Mouse (Mus musculus) MEL (cell line): ENCODE measurements at regions not wholly inside any gene's neighbourhood (a gene's known extent, or its start where the extent isn't known, plus 50 kb on each side); places are given as distances from the start of the nearest gene placed in this dataset.

Experiments
- DNase-seq: peaks from one replicate; pipeline ENCODE4 v3.0.0; 2011; ENCODE audit warnings: low read depth, low spot score
- H3K27ac ChIP-seq: 2 replicates; pipeline ENCODE4 v1.5.1; 2012; ENCODE audit warnings: low read depth, mild to moderate bottlenecking, control low read depth, low read length, moderate library complexity; ENCODE audit not compliant: control insufficient read depth
- H3K27me3 ChIP-seq, 2 experiments: fragments of 150-350 bp in 1 of 2; sonication (generic) in 1 of 2; 2 replicates each; pipeline ENCODE4 v1.6.1; 2012; ENCODE audit warnings: low read length in 2 of 2, mild to moderate bottlenecking in 2 of 2, improper control_type of control experiment in 1 of 2, moderate library complexity in 1 of 2; ENCODE audit not compliant: insufficient read depth in 2 of 2, control insufficient read depth in 1 of 2
- H3K36me3 ChIP-seq, 2 experiments: 2 replicates each; pipeline ENCODE4 v1.6.1; 2012 to 2014; ENCODE audit warnings: low read length in 2 of 2, improper control_type of control experiment in 1 of 2, inconsistent platforms in 1 of 2, mild to moderate bottlenecking in 1 of 2; ENCODE audit not compliant: insufficient read depth in 2 of 2, control insufficient read depth in 1 of 2
- H3K4me1 ChIP-seq, 2 experiments: fragments of 150-350 bp in 1 of 2; sonication (generic) in 1 of 2; 2 replicates each; pipeline ENCODE4 v1.6.1; 2012; ENCODE audit warnings: low read length in 2 of 2, improper control_type of control experiment in 1 of 2, mild to moderate bottlenecking in 1 of 2; ENCODE audit not compliant: insufficient read depth in 2 of 2, control insufficient read depth in 1 of 2
- H3K4me3 ChIP-seq, 2 experiments: fragments of 150-350 bp in 1 of 2; sonication (generic) in 1 of 2; 2 replicates each; pipeline ENCODE4 v1.5.1; 2012; ENCODE audit warnings: low read depth in 2 of 2, low read length in 2 of 2, mild to moderate bottlenecking in 2 of 2, moderate library complexity in 2 of 2, control low read depth in 1 of 2, improper control_type of control experiment in 1 of 2; ENCODE audit not compliant: control insufficient read depth in 1 of 2, insufficient read depth in 1 of 2
- H3K79me2 ChIP-seq: 2 replicates; pipeline ENCODE4 v1.6.1; 2012; ENCODE audit warnings: mild to moderate bottlenecking, low read length, moderate library complexity; ENCODE audit not compliant: control insufficient read depth, poor library complexity, insufficient read depth
- H3K9ac ChIP-seq: 2 replicates; pipeline ENCODE4 v1.6.1; 2012; ENCODE audit warnings: low read depth, mild to moderate bottlenecking, control low read depth, low read length, moderate library complexity; ENCODE audit not compliant: control insufficient read depth, poor library complexity, severe bottlenecking
- H3K9me3 ChIP-seq: fragments of 150-350 bp; sonication (generic); replicated peaks from 2 replicates; pipeline ENCODE4 v1.6.1; 2012; ENCODE audit warnings: mild to moderate bottlenecking, low read length, improper control_type of control experiment, moderate library complexity; ENCODE audit not compliant: insufficient read depth
- BHLHE40 ChIP-seq: IDR thresholded peaks from 2 replicates; pipeline ENCODE4 v1.6.1; 2012; ENCODE audit warnings: low read depth, mild to moderate bottlenecking, inconsistent platforms, low read length, improper control_type of control experiment, borderline replicate concordance
- CHD1 ChIP-seq: IDR thresholded peaks from 2 replicates; pipeline ENCODE4 v1.6.1; 2012; ENCODE audit warnings: low read depth, mild to moderate bottlenecking, inconsistent platforms, low read length, improper control_type of control experiment
- CTCF ChIP-seq, 3 experiments: IDR thresholded peaks in 2 of 3; conservative IDR thresholded peaks in 1 of 3; 2 replicates each; pipeline ENCODE4 v1.5.1; 2011 to 2012; ENCODE audit warnings: low read length in 3 of 3, low read depth in 2 of 3, mild to moderate bottlenecking in 2 of 3, improper control_type of control experiment in 1 of 3, inconsistent platforms in 1 of 3, mixed read lengths in 1 of 3, moderate library complexity in 1 of 3; ENCODE audit not compliant: control insufficient read depth in 1 of 3, insufficient read depth in 1 of 3, poor library complexity in 1 of 3, severe bottlenecking in 1 of 3
- E2F4 ChIP-seq: IDR thresholded peaks from 2 replicates; pipeline ENCODE4 v1.6.1; 2011; ENCODE audit warnings: low read depth, low read length, improper control_type of control experiment, borderline replicate concordance
- ELF1 ChIP-seq: IDR thresholded peaks from 2 replicates; pipeline ENCODE4 v1.6.1; 2014; ENCODE audit warnings: low read depth, mild to moderate bottlenecking, inconsistent platforms, low read length, improper control_type of control experiment, moderate library complexity
- GABPA ChIP-seq: IDR thresholded peaks from 2 replicates; pipeline ENCODE4 v1.6.1; 2012; ENCODE audit warnings: low read depth, mild to moderate bottlenecking, inconsistent platforms, low read length, improper control_type of control experiment, moderate library complexity
- HCFC1 ChIP-seq: IDR thresholded peaks from 2 replicates; pipeline ENCODE4 v1.6.1; 2012; ENCODE audit warnings: low read depth, mild to moderate bottlenecking, inconsistent platforms, low read length, improper control_type of control experiment, moderate library complexity
- KAT2A ChIP-seq: conservative IDR thresholded peaks from 2 replicates; pipeline ENCODE4 v1.6.1; 2012; ENCODE audit warnings: low read depth, low read length, improper control_type of control experiment, inconsistent platforms
- MAFK ChIP-seq: IDR thresholded peaks from 2 replicates; pipeline ENCODE4 v1.6.1; 2011; ENCODE audit warnings: low read depth, mild to moderate bottlenecking, low read length, improper control_type of control experiment, borderline replicate concordance
- MAX ChIP-seq: IDR thresholded peaks from 2 replicates; pipeline ENCODE4 v1.6.1; 2011; ENCODE audit warnings: low read length, improper control_type of control experiment
- MAZ ChIP-seq: IDR thresholded peaks from 2 replicates; pipeline ENCODE4 v1.6.1; 2012; ENCODE audit warnings: low read depth, mild to moderate bottlenecking, inconsistent platforms, low read length, improper control_type of control experiment
- MYB ChIP-seq: IDR thresholded peaks from 2 replicates; pipeline ENCODE4 v1.6.1; 2011; ENCODE audit warnings: mild to moderate bottlenecking, low read depth, low read length, improper control_type of control experiment
- MYC ChIP-seq: IDR thresholded peaks from 2 replicates; pipeline ENCODE4 v1.6.1; 2011; ENCODE audit warnings: low read depth, mild to moderate bottlenecking, low read length, improper control_type of control experiment, moderate library complexity
- NELFE ChIP-seq: IDR thresholded peaks from 2 replicates; pipeline ENCODE4 v1.6.1; 2011; ENCODE audit warnings: low read depth, low read length, improper control_type of control experiment
- NRF1 ChIP-seq: IDR thresholded peaks from 2 replicates; pipeline ENCODE4 v1.6.1; 2014; ENCODE audit warnings: low read depth, mild to moderate bottlenecking, inconsistent platforms, low read length, improper control_type of control experiment, moderate library complexity; ENCODE audit not compliant: poor library complexity, insufficient read depth, severe bottlenecking
- POLR2AphosphoS2 ChIP-seq: IDR thresholded peaks from 2 replicates; pipeline ENCODE4 v1.6.1; 2011; ENCODE audit warnings: low read length, improper control_type of control experiment
- RCOR1 ChIP-seq: IDR thresholded peaks from 2 replicates; pipeline ENCODE4 v1.6.1; 2012; ENCODE audit warnings: low read depth, mild to moderate bottlenecking, inconsistent platforms, low read length, improper control_type of control experiment
- SMC3 ChIP-seq: IDR thresholded peaks from 2 replicates; pipeline ENCODE4 v1.6.1; 2011; ENCODE audit warnings: low read depth, low read length, improper control_type of control experiment
- TBP ChIP-seq: IDR thresholded peaks from 2 replicates; pipeline ENCODE4 v1.8.0; 2011; ENCODE audit warnings: low read depth, low read length, improper control_type of control experiment
- TCF12 ChIP-seq: IDR thresholded peaks from 2 replicates; pipeline ENCODE4 v1.6.1; 2014; ENCODE audit warnings: low read depth, mild to moderate bottlenecking, inconsistent platforms, low read length, improper control_type of control experiment, moderate library complexity
- USF1 ChIP-seq: IDR thresholded peaks from 2 replicates; pipeline ENCODE4 v1.6.1; 2014; ENCODE audit warnings: low read depth, mild to moderate bottlenecking, inconsistent platforms, low read length, improper control_type of control experiment, moderate library complexity

DNA sequence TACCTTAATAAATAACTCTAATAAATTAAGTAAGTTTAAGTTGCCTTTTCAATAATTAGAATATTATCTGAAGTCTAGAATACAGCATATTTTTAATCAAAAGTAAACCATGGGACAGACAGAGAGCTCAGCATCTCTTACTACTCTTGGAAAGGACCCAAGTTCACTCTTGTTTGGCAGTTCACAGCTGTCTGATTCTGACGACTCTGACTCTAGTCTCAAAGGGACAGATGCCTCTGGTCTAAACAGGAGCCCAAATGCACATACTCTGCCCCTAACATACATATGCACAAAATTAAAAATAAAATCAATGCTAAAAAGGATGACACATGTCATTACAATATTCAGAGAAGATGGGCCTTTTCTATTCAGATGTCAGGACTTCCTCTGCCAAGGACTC lies 369.2 kb upstream of the Sphkap start:
- no peak for TF ChIP-seq MAX
- no peak for TF ChIP-seq MYB
- no peaks in the 10 kb centered on the region for H3K79me2 ChIP-seq

DNA sequence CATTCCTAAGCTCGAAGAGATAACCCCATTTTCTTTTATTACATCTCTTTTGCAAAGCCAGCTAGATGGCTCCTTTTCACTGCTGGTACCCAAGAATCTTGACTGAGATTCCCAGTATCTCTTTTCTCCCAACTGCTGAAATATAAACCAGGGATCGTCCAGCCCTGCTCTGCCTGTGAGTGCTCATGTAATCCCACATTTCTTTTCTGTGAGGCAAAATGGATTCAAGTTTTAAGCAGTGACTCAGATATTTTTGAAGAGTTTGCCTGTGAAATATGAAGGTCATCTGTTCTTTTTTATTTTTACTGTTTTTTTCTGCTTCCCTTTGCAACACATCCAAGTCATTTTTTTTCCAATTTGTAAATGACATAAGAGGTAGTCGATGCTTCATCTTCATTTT lies 363.2 kb upstream of the Sphkap start:
- H3K4me3 ChIP-seq, result no peak overlapping the region
- H3K36me3 ChIP-seq, result no peaks in the 10 kb centered on the region
- no peak overlapping the region for H3K9ac ChIP-seq
- DNase-seq, result no peak
- TF ChIP-seq NRF1 (no peak), ELF1 (no peak), KAT2A (no peak), BHLHE40 (no peak), MAZ (no peak), GABPA (no peak), TCF12 (no peak), MYC (no peak), SMC3 (no peak), TBP (no peak), HCFC1 (no peak), CHD1 (no peak), CTCF (IDR thresholded peaks at IDR 0.05 in 2 of 3, conservative IDR thresholded peaks at IDR 0.05 in 1 of 3; ENCODE audit: control insufficient read depth in 1 of 3, insufficient read depth in 1 of 3, low read depth in 2 of 3, low read length in 3 of 3, poor library complexity in 1 of 3, severe bottlenecking in 1 of 3) (no peak), RCOR1 (no peak), NELFE (no peak), USF1 (no peak), MAFK (no peak), POLR2AphosphoS2 (no peak), E2F4 (no peak)
- H3K9me3 ChIP-seq, result no peaks in the 10 kb centered on the region
- H3K27me3 ChIP-seq, result no peaks in the 10 kb centered on the region
- no peaks in the 10 kb centered on the region for H3K79me2 ChIP-seq
- no peaks in the 10 kb centered on the region for H3K4me1 ChIP-seq
- H3K27ac ChIP-seq, result no peak overlapping the region

More for the DNA sequence above, 369.2 kb upstream of the Sphkap start:
- no peak for DNase-seq
- Histone ChIP-seq H3K27ac (no peak overlapping the region), H3K9me3 (no peaks in the 10 kb centered on the region), H3K36me3 (no peaks in the 10 kb centered on the region), H3K27me3 (no peaks in the 10 kb centered on the region), H3K9ac (no peak overlapping the region), H3K4me1 (no peaks in the 10 kb centered on the region), H3K4me3 (no peak overlapping the region)
